Mouse (Mus musculus): Measurements from ENCODE around the gene Gng7. TPM values are rescaled to one million over a fixed set of nuclear protein-coding genes. Genes with fewer than 3 reads are reported as not detected.

The Gng7 gene
- total RNA-seq, 2 experiments from 2014 or later, result 0.13 to 0.34 TPM

GRCm38 (mm10) chr10:80911354-80911753 is 103.4 kb downstream of the Gng7 start:
- intact Hi-C loops (cut with DNase I), result no loop called here

GRCm38 (mm10) chr10:80909375-80910162 is 105.2 kb downstream of the Gng7 start:
- intact Hi-C loops (cut with DNase I), result no loop called here

More at GRCm38 (mm10) chr10:80911354-80911753, 103.4 kb downstream of the Gng7 start:
- DNase-seq (ENCODE audit: low spot score), result no peak

GRCm38 (mm10) chr10:80904709-80905108 is 110.0 kb downstream of the Gng7 start:
- intact Hi-C loops (cut with DNase I), result no loop called here
- DNase-seq (ENCODE audit: low spot score), result no peak

More at GRCm38 (mm10) chr10:80909375-80910162, 105.2 kb downstream of the Gng7 start:
- DNase-seq (ENCODE audit: low spot score), result no peak

- intact Hi-C loops (cut with DNase I), result no loop called here
- no peak for DNase-seq (ENCODE audit: low spot score)
Observed at GRCm38 (mm10) chr10:80904004-80904693, 110.6 kb downstream of the Gng7 start.

- DNase-seq (ENCODE audit: low spot score), result no peak
Observed at GRCm38 (mm10) chr10:80903282-80903681, 111.5 kb downstream of the Gng7 start.

GRCm38 (mm10) chr10:80902273-80902940 is 112.3 kb downstream of the Gng7 start:
- intact Hi-C loops (cut with DNase I), result loop anchor here (2.0 kb wide), 1 partner anchor 16 kb away; the partner anchor contains the start of gene Lmnb2
- DNase-seq (ENCODE audit: low spot score), result no peak

More at GRCm38 (mm10) chr10:80903282-80903681, 111.5 kb downstream of the Gng7 start:
- intact Hi-C loops (cut with DNase I), result loop anchor here (2.0 kb wide), 1 partner anchor 16 kb away; the partner anchor contains the start of gene Lmnb2

GRCm38 (mm10) chr10:80901409-80902272 is 113.1 kb downstream of the Gng7 start:
- no peak for DNase-seq (ENCODE audit: low spot score)
- intact Hi-C loops (cut with DNase I), result loop anchor here (2.0 kb wide), 1 partner anchor 17 kb away; the partner anchor contains the start of gene Lmnb2

- DNase-seq (ENCODE audit: low spot score), result peak; percentile 99
- intact Hi-C loops (cut with DNase I), result no loop called here
Observed at GRCm38 (mm10) chr10:80900318-80901247, 114.2 kb downstream of the Gng7 start, which contains the start of gene Timm13. Timm13 (minus strand) TSS chr10:80900969.

- intact Hi-C loops (cut with DNase I), result loop anchor here (5.0 kb wide), 1 partner anchor 593 kb away; no protein-coding TSS in a partner anchor
- DNase-seq (ENCODE audit: low spot score), result no peak
Observed at GRCm38 (mm10) chr10:80899591-80900317, 115.0 kb downstream of the Gng7 start.

- intact Hi-C loops (cut with DNase I), result loop anchor here (5.0 kb wide), 1 partner anchor 593 kb away; no protein-coding TSS in a partner anchor
- DNase-seq (ENCODE audit: low spot score), result no peak
Observed at GRCm38 (mm10) chr10:80899074-80899473, 115.7 kb downstream of the Gng7 start.

Other genes starting within 250 kb of the Gng7 start
- gene Sf3a2, start 216.7 kb downstream of the Gng7 start, total RNA-seq (2021), result 10 to 100 TPM; 29.6 to 29.9 TPM
- gene Plekhj1, start 216.3 kb downstream of the Gng7 start, total RNA-seq (2021), result 10 to 100 TPM; 27.4 to 29.7 TPM
- gene Amh, start 209.7 kb downstream of the Gng7 start, total RNA-seq (2021), result under 1 TPM; 0.39 TPM
- gene Jsrp1, start 201.4 kb downstream of the Gng7 start, total RNA-seq (2021), result under 1 TPM; 0.48 to 0.81 TPM
- gene Oaz1, start 188.3 kb downstream of the Gng7 start, total RNA-seq (2021), result 100 to 1,000 TPM; 883 to 894 TPM
- gene Lingo3, start 170.9 kb downstream of the Gng7 start, total RNA-seq (2021), result 10 to 100 TPM in 1 of 2 experiments, 1 to 10 TPM in 1; 6.3 to 10.6 TPM
- 10 to 100 TPM; 20.9 to 31.6 TPM for gene Lsm7, start 159.7 kb downstream of the Gng7 start, total RNA-seq (2021)
- 10 to 100 TPM; 22.4 to 23.6 TPM for gene Sppl2b, start 159.7 kb downstream of the Gng7 start, total RNA-seq (2021)
- not detected for gene Tmprss9, start 143.1 kb downstream of the Gng7 start, total RNA-seq (2021)
- 100 to 1,000 TPM; 143 to 148 TPM for gene Timm13, start 114.0 kb downstream of the Gng7 start, total RNA-seq (2021)
- 1 to 10 TPM; 4.6 to 5.6 TPM for gene Lmnb2, start 96.7 kb downstream of the Gng7 start, total RNA-seq (2021)
- gene Gadd45b, start 84.9 kb downstream of the Gng7 start, total RNA-seq (2021), result 10 to 100 TPM in 1 of 2 experiments, 1 to 10 TPM in 1; 8.2 to 14.1 TPM
- gene Diras1, start 10.7 kb upstream of the Gng7 start, total RNA-seq (2021), result not detected
- 10 to 100 TPM; 14.0 to 14.3 TPM for gene Slc39a3, start 22.5 kb upstream of the Gng7 start, total RNA-seq (2021)
- gene Sgta, start 45.2 kb upstream of the Gng7 start, total RNA-seq (2021), result 10 to 100 TPM; 86.7 to 93.2 TPM
- 10 to 100 TPM; 12.3 to 13.2 TPM for gene Thop1, start 55.1 kb upstream of the Gng7 start, total RNA-seq (2021)
- gene Creb3l3, start 83.9 kb upstream of the Gng7 start, total RNA-seq (2021), result 1 to 10 TPM in 1 of 2 experiments, under 1 TPM in 1; 0.87 to 1.2 TPM
- 100 to 1,000 TPM; 122 to 123 TPM for gene Map2k2, start 91.0 kb upstream of the Gng7 start, total RNA-seq (2021)
- gene Zbtb7a, start 120.3 kb upstream of the Gng7 start, total RNA-seq (2021), result 10 to 100 TPM; 34.5 to 42.2 TPM
- 10 to 100 TPM; 15.6 to 17.4 TPM for gene Pias4, start 153.0 kb upstream of the Gng7 start, total RNA-seq (2021)
- gene Eef2, start 161.7 kb upstream of the Gng7 start, total RNA-seq (2021), result 1,000 to 10,000 TPM in 1 of 2 experiments, 100 to 1,000 TPM in 1; 925 to 1,035 TPM
- gene Dapk3, start 168.1 kb upstream of the Gng7 start, total RNA-seq (2021), result 10 to 100 TPM; 26.4 to 28.7 TPM
- not detected for gene 4930442H23Rik, start 168.9 kb upstream of the Gng7 start, total RNA-seq (2021)
- gene Nmrk2, start 187.1 kb upstream of the Gng7 start, total RNA-seq (2021), result 10 to 100 TPM in 1 of 2 experiments, 1 to 10 TPM in 1; 6.9 to 13.4 TPM
- under 1 TPM; 0.05 to 0.06 TPM for gene Atcay, start 215.9 kb upstream of the Gng7 start, total RNA-seq (2021)
- gene Zfr2, start 218.2 kb upstream of the Gng7 start, total RNA-seq (2021), result 1 to 10 TPM; 2.2 to 2.8 TPM
- gene Matk, start 238.0 kb upstream of the Gng7 start, total RNA-seq (2021), result under 1 TPM; 0.42 to 0.61 TPM

Measured in heart, postnatal 25 days (tissue).